Mouse (Mus musculus): ENCODE measurements around the gene 4931406C07Rik.

Gene 4931406C07Rik

DNA sequence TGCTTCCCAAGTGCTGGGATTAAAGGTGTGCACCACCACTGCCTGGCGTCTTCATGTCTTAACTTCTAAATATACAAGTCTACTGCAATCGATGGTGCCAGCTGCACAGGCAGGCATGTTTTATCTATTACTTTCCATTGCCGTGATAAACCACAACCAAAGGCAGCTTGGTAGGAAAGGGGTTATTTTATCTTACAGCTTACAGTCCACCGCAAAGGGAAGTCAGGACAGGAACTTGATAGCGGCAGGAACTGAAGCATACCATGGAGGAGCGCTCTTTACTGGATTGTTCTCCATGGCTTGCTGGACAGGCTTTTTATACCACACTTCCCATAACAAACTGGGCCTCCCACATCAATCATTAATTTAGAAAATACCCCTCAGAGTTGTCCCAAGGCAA, 17.0 kb downstream of the 4931406C07Rik start:
- DNase-seq (ENCODE audit: extremely low spot score, low read depth, low spot score): no peak

DNA sequence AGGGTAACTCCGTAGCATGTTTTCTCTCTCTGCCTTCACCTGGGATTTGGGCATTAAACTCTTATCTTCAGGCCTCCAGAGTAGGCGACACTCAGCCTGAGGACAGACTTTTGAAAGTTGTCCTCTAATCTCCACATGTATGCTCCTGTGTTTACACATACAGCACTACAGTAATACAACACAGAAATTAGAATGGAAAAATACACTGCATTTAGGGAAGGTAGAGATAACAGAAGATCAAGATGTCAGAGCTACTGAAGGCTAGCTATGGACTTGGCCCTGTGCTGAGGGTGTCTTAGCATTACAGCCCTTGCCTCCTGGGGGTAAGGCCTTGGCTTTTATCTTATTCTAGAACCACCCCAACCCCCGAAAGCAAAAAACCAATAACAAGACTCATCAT, 17.8 kb downstream of the 4931406C07Rik start:
- DNase-seq (ENCODE audit: extremely low spot score, low read depth, low spot score): no peak

DNA sequence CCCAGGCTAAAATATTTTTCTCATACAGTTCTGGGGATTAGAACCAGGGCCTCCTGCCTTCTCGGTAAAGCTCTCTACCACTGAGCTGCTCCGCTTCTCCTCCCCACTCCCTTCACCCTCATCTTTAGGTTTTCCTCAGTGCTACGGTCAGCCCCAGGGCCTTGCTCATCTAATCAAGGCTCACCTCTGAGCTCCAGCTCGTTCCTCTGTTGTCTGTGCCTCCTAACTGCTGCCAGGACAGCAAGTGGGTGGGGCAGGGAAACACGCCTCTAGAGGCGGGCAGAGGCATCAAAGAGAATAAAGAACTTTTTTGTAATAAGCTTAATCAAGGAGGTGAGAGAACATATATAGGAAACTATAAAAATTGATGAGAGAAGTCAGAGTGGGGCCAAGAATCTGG, 18.4 kb downstream of the 4931406C07Rik start:
- DNase-seq (ENCODE audit: extremely low spot score, low read depth, low spot score): no peak

DNA sequence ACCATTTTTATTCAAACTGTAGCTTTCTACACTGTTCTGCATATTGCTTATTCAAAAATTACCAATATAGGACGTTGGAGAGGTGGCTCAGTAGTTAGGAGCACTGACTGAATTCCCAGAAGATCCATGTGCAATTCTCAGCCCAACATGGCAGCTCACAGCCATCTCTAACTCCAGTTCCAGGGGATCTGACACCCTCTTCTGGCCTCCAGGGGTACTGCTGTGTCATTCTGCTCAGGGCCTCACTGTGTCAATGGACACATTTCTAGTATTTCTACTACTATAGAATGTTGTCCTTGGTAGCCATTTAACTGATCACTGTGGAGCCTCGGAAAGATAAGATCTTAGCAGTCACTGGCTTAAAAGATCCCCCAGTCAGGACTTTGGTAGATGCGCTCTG, 20.8 kb downstream of the 4931406C07Rik start:
- no peak for DNase-seq (ENCODE audit: extremely low spot score, low read depth, low spot score)

DNA sequence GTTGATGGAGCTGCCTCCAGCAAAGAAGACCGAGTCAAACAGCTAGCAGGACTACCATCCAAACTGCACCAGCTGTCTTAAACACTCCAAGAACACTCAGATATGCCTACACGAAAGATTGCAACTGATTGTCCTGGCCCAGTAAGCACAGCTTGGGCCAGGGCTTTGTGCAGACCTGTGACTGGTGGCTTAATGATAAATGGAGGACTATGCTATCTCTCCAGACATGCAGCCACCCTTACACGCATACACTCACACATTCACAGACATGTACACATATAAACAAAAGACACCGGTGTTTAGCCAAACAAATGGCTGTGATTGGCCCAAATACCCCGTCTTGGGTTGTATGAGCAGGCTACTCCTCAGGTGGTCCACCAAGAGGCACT, 25.8 kb downstream of the 4931406C07Rik start:
- no peak for DNase-seq (ENCODE audit: extremely low spot score, low read depth, low spot score)

DNA sequence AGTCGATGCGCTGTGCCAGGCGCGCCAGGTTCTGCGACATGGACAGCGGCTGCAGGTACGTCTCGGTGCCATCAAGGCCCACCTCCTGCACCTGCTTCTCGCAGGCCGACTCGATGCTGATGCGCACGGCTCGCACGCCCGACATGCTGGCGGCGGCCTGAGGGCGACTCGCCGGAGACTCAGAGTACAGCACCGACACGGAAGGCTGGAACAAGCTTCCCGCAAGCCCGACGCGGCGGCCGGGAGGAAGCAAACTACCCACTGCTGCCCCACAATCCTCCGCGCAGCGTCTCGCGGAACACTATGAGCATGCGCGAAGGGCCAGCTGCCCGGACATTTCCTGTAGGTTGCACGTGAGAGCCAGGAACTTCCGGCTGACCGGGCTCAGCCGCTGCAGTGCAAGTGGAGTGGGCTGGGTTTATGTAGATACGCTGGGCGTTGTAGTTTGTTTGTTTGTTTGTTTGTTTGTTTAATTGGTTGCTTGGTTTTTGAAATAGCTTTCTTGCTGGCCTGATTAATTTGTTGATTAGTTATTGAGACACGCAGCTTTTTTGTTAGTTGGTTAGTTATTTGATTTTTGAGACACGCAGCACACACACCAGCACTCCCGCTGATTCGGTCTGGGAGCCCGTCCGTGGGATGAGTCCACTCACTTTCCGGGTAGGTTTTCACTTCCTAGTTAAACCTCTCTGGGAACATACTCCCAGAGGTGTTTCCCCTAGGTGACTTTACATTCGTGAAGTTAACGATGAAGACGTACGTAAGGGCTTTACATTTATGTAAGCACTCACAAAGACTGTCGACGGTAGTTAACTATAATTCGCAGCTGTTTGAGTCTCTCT, 26.4 kb downstream of the 4931406C07Rik start, which contains the start of gene Med17:
Gene Med17, minus strand, starts transcription at position 283 of the 842 bp plus-strand sequence.
- peak; percentile 81 for DNase-seq (ENCODE audit: extremely low spot score, low read depth, low spot score)

DNA sequence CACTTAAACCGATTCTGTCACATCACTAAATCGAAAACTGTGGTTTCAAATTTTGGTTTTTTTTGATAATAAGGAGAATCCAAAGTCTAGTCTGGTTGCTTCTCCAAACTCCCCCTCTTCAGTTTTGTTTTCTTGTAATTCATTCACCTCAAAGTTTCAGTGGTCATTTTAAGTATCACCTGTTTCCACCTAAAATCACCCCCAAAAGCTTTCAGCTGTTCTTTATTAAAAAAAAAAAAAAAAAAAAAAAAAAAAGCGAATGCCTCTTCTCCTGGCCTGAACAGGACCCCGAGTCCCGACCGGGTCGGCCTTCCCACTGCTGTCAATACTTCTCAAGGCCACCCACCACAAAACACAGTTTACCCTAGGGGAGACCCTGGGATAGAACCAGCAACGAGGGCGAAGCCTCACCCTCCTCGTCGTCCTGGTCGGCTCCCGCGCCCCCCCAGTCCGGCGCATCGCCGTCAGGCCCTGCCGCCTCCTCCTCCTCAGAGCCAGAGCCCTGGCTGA, 27.1 kb downstream of the 4931406C07Rik start:
- DNase-seq (ENCODE audit: extremely low spot score, low read depth, low spot score): no peak

DNA sequence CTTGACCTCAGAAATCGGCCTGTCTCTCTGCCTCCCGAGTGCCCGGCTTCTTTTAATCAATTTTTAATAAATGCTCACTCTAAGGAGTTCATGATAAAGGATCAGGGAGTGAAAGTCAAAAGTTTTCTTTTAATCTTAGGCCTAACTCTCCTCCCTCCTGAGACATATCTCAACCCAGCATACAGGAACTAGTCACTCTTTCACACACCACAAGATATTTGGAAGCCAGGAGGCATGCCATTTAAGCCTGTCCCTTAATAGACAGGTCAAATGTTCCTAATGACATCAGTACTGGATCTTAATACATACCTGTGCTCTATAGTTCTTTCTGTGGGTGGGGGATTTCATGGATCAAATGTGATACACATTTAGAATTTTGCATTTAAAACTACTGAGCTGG, 27.9 kb downstream of the 4931406C07Rik start:
- DNase-seq (ENCODE audit: extremely low spot score, low read depth, low spot score): no peak

DNA sequence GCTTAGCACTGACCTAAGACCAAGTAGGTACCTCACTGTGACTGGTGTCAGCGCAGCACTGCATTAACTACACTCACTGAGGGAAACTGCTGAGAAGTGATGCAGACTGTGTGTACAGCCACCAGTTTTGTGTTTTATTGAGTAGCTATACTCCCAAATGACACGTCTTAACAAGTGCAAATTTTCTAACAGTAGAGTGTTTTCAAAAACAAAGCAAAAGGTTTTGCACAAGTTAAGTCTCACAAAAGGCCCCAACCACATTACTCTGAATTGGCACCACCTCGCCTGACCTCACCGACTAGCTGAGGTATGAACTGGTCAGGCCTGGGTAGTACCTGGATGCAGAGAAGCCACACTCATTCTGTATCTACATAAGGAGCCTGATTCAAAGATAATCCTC, 29.4 kb downstream of the 4931406C07Rik start:
- no peak for DNase-seq (ENCODE audit: extremely low spot score, low read depth, low spot score)

DNA sequence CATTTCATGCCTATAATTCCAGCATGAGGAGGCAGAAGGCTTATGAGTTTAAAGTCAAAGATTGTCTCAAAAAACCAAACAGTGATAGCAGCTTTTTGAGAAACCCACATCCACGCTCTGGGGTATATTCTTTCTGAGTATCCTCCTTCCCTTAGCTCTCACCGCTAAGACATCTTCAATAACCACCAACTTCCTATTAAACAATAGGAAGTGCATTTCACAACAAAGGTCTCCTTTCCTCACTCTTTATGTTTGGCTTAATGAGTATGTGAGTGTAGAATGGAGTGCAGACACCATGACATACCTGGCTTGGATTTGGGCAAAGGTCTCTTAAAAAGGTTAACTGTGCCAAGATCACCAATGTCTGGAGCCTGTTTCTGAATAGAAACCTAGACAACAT, 32.3 kb downstream of the 4931406C07Rik start:
- no peak for DNase-seq (ENCODE audit: extremely low spot score, low read depth, low spot score)

DNA sequence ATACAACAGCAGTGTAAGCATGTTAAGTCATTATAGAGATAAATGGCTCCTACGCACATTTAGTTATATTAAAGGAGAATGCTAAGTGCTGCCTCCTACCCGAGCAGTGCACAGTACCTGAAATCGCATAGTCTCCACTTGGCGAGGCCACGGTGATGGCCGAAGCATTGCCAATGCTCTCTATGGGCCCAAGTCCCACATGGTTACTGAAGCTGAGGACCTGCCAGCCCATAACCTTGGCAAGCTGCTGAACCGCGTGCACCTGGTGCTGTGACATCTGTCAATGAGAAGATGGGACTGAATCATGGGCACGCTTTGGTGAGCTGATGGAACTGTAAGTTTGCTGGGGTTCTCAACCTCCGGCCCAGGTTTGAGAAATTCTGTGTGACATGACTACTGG, 42.8 kb downstream of the 4931406C07Rik start:
- no peak for DNase-seq (ENCODE audit: extremely low spot score, low read depth, low spot score)

DNA sequence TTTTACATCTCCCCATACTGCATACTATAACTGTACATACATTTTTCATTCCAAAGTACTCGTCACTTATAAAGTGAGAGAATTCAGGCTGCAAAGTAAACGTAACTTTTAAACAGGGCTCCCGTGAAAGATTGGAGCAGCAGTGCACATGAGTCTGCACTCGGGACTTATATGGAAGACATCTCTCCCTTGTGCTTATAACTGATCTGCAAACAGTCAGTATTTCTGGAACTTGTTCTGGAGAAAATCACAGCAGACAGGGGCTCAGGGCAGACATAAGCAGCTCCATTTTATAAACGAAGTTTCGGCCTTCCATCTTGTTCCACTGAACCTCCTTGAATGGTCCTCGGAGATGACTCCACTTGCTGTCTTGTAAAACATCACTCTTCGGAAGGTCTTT, 44.3 kb downstream of the 4931406C07Rik start:
- no peak for DNase-seq (ENCODE audit: extremely low spot score, low read depth, low spot score)

DNA sequence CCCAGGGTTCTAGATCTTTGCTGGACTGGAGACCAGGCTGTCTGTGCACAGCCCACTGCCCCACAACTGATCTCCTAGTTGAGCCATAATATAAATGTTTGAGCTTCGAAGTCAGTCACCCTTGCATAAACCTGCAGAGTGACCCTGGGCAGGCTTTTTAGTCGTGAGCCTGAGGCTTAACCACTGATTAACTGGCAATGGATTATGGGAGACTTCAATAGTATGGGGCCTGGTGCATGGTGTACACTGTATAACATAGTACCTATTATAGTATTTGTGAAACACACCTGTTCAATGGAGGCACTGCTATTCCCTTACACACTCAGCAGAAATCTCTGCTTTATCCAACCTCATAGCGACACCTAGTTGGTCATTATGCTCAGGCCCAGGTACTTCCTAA, 50.0 kb downstream of the 4931406C07Rik start:
- DNase-seq (ENCODE audit: extremely low spot score, low read depth, low spot score): no peak

DNA sequence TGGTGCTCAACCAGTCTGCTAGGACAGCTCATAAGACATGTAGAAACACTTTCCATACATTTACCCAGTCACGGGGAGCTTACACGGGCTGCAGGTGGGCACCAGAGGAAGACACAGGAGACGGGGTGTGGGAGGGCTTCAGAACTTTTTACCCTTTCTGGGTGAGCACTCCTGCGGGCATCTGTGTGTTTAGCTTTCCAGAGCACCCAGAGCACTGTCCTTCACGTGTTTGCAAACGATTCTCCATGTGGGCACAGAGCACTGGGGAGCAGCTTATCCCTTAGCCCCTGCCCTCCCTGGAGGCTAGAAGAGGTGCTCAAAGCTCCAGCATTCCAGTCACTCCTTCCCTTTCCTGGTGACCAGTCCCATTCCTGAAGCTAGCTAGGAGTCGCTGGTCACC, 51.7 kb downstream of the 4931406C07Rik start:
- no peak for DNase-seq (ENCODE audit: extremely low spot score, low read depth, low spot score)

DNA sequence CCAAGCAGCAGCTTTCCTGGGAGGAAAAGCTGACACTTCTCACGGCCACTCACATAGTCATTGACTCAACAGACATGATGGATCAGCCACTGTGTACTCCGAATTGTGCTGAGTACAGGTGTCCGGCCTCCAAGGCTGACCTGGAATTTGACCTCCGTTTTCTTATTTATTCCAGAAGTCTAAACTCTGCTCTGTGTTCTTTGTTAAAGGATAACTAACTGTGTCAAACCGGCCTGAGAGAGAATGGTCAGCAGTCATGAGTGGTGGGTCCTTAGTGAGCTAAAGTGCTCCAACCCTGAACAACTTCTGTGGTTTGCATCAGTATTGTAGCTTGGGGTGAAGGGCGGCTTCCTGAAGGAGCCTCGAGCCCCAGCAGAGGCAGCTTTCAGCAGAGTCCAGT, 54.1 kb downstream of the 4931406C07Rik start:
- DNase-seq (ENCODE audit: extremely low spot score, low read depth, low spot score): no peak

DNA sequence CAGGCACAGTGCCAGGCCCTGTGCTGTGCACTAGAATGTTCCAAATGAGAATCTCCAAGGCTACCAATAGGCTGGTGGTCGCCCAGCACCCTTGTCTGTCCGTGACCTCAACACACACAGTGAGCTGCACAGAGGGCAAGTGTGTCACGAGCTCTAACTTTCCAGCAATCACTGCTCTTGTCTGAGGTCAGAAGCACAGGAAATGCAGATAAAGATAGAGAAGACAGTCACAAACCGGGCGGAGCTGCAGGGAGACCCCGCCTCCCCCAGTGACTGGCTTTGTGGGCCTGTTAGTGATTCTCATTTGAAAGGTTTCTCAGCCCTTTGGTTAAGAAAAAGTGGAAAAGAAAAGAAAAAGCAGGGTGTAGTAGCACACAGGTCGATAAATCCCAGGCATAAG, 55.9 kb downstream of the 4931406C07Rik start:
- DNase-seq (ENCODE audit: extremely low spot score, low read depth, low spot score): no peak

DNA sequence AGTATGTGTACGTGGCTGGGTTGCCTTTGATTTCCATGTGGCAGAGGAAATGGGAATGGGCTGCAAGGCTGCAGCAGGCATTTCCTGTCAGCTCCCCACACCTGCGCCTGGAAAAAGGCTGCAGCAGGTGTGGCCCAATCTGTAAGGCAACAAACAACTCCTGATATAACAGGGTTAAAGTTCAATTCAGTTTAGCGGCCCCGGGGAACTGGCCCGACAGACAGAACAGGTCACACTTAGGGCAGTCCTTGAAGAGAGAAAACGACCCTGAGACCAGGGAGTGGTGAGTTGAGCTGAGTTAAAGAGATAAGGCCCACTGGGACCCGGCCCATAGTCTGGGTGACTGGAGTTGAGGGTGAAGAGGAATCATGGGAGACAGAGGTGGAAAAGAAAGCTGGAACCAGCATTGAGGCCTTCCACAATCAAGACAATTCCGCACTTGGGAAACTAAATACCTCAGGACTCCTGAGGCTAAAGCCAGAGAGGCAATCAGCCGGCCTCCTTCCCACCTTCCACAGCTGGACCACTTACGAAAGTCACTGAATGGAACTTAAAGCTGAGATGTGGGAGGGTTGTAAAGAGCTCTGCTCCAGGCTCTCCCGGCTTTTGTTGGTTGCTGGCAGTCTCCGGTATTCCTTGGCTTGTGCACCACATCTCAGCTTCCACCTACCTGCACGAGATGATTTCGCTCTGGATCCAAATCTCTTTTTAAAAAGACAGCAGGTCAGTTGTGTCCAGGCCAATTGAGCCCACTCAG, 60.8 kb downstream of the 4931406C07Rik start:
- DNase-seq (ENCODE audit: extremely low spot score, low read depth, low spot score): no peak

DNA sequence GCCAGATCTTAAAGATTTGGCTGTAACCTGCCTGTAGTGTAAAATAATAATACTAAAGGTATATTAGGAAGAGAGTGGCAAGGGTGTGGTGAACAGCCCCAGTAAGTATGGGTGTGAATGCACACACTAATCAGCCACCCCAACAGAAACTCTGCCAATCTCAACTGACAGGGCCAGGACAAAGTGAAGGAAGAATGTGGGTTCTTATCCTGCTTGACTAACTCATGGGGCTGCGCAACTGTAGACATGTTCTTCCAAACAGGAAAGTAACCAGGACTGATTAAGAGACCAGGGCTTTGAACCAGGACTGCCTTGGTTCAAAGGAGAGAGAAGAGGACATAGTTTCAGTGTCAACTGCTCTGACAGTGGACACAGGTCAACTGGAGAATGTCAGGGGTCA, 64.1 kb downstream of the 4931406C07Rik start:
- DNase-seq (ENCODE audit: extremely low spot score, low read depth, low spot score): no peak

DNA sequence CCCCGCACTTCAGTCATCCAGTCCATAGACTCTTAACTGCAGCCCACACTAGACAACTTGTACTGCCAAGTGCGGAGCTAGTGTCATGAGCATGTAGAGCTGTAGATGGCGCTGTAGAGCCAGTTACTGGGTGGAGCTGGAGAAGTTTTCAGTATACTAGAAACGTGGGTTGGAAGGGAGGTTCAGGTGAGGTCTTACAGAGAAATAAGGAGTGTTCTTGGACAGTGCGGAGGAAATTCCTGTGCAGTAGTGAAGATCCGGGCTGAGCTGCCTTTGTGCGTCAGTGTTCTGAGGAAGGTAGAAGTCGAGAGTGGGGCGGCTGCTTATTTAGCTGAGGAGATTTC, 64.7 kb downstream of the 4931406C07Rik start:
- peak; percentile 70 for DNase-seq (ENCODE audit: extremely low spot score, low read depth, low spot score)

DNA sequence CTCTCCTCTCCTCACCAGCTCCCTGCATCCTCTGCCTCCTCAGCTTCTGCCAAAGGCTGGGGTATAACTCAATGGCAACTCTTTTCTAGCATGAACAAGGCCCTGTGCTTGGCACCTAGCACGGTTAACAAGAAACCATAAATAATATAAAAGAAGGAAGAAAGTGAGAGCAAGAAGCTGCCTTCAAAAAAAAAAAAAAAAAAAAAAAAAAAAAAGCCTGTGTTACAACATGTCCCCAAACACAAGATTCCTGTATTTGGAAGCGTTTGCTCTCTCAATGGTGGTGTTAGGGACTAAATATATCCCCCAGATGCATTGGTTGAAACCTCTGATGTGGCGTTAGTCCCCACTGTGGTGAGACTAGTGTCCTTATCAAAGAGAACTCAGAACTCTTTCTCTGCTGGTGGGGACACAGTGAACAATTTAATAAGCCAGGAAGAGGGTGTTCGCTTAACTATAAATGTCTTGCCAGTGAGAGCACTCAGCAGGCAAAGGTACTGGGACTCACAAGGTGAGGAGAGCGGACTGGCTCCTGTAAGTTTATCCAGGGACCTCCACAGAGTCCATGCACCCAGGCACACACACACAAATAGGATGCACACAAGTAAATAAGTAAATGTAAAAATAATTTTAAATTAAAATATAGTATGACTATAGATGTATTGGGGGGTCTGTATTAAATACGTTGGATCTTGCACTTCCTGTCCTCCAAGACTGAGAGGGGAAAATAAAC, 65.2 kb downstream of the 4931406C07Rik start:
- DNase-seq (ENCODE audit: extremely low spot score, low read depth, low spot score): no peak

DNA sequence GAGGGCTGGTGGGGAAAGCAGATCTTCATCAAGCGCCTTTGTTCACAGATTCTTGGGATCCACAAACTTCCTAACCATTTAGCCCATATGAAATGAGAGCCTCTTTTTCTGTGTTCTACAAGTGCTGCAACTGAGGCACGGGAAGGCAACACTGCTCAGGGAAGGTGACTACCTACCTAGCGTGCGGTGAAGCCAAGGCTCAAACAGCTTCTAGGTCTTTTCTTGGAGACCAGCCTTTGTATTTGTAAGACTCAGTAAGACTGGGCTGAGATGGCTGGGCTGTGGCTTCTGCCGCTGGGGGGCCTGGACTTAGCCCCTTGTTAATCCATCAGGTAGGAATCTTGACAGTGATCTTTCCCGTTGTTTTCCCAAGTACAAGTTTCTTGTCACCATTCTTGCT, 66.2 kb downstream of the 4931406C07Rik start:
- DNase-seq (ENCODE audit: extremely low spot score, low read depth, low spot score): no peak
